Mouse (Mus musculus): ENCODE data around the gene Cfap73. TPM values are rescaled to one million over a fixed set of nuclear protein-coding genes. Genes with fewer than 3 reads are reported as not detected.

Cfap73 gene
- total and polyA plus RNA-seq, 3 experiments: 0.26 TPM; not detected in 2

GRCm38 (mm10) chr5:120652915-120653701 lies 19.1 kb upstream of the Cfap73 start:
- Histone ChIP-seq H3K9ac (ENCODE audit: insufficient read depth, low read depth) (no peak overlapping the region), H3K4me1 (ENCODE audit: control insufficient read depth in 1 of 2, insufficient read depth in 2 of 2) (peaks cover 19 to 50% of the 10 kb centered on the region in 2 experiments), H3K4me2 (ENCODE audit: insufficient read depth, low read depth, poor library complexity, severe bottlenecking) (no peak overlapping the region), H3K27me3 (replicated peaks) (no peaks in the 10 kb centered on the region), H3K79me2 (replicated peaks; ENCODE audit: control insufficient read depth, extremely low read depth, insufficient read depth, poor library complexity, severe bottlenecking) (no peaks in the 10 kb centered on the region), H3K9me3 (replicated peaks; ENCODE audit: low read length) (no peaks in the 10 kb centered on the region), H3K36me3 (replicated peaks in 1 of 2; ENCODE audit: control insufficient read depth in 1 of 2, insufficient read depth in 1 of 2, low read length in 1 of 2) (peaks cover 10 to 53% of the 10 kb centered on the region in 2 experiments), H3K27ac (ENCODE audit: insufficient read depth, low read depth) (no peak overlapping the region), H3K4me3 (replicated peaks in 1 of 3; ENCODE audit: low read depth in 2 of 3, low read length in 2 of 3, poor library complexity in 1 of 3) (no peak overlapping the region)
- in situ Hi-C loops (cut with MboI; ENCODE audit: low pct_ligation_motif_present, low pct_unique_long_range_greater_than_20kb, low sequenced_read_pairs): no loop called here
- TF ChIP-seq EP300 (IDR thresholded peaks at IDR 0.05; ENCODE audit: low read length) (no peak), TCF12 (IDR thresholded peaks at IDR 0.05; ENCODE audit: low read depth, low read length) (no peak)
- DNase-seq (ENCODE audit: extremely low read depth): no peak
- dilution Hi-C loops (cut with MboI; ENCODE audit: extremely low pct_ligation_motif_present, extremely low pct_unique_long_range_greater_than_20kb, low sequenced_read_pairs): no loop called here

- in situ Hi-C loops (cut with MboI; ENCODE audit: low pct_ligation_motif_present, low pct_unique_long_range_greater_than_20kb, low sequenced_read_pairs): no loop called here
These were observed 17.2 kb upstream of the Cfap73 start for GRCm38 (mm10) chr5:120651230-120651629.

DNA sequence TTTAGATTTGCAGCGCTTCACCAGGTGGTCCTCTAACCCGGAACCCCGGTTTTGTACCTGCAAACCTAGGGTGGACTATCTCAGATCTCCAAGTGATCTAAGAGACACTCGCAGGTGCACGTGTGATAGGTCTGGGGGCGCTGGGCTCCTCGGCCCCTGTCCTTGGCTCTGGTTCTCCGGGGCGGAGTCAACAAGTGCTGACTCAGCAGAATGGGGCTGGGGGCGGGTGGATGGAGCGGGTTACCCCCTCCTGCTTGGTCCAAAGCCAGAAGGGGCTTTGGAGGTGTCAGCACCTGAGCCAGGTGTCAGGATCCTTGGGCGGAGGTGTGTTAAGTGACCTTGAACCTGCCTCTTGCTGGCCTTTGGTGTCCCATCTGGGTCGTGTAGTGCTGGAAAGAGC lies 15.9 kb upstream of the Cfap73 start:
- H3K4me1 ChIP-seq (ENCODE audit: control insufficient read depth in 1 of 2, insufficient read depth in 2 of 2): peaks cover 24 to 60% of the 10 kb centered on the region in 2 experiments
- DNase-seq (ENCODE audit: extremely low read depth): no peak
- dilution Hi-C loops (cut with MboI; ENCODE audit: extremely low pct_ligation_motif_present, extremely low pct_unique_long_range_greater_than_20kb, low sequenced_read_pairs) (no loop called here), in situ Hi-C loops (cut with MboI; ENCODE audit: low pct_ligation_motif_present, low pct_unique_long_range_greater_than_20kb, low sequenced_read_pairs) (no loop called here)
- peak overlapping the region; percentile 83 to 93 (median 88) for H3K4me3 ChIP-seq (replicated peaks in 1 of 3; ENCODE audit: low read depth in 2 of 3, low read length in 2 of 3, poor library complexity in 1 of 3)
- no peak overlapping the region for H3K27ac ChIP-seq (ENCODE audit: insufficient read depth, low read depth)
- H3K4me2 ChIP-seq (ENCODE audit: insufficient read depth, low read depth, poor library complexity, severe bottlenecking): peak overlapping the region; percentile 82
- TF ChIP-seq ELF1 (IDR thresholded peaks at IDR 0.05; ENCODE audit: low read depth, low read length): no peak
- no peak for TF ChIP-seq BHLHE40 (IDR thresholded peaks at IDR 0.05; ENCODE audit: low read depth, low read length)
- TF ChIP-seq ZNF384 (IDR thresholded peaks at IDR 0.05; ENCODE audit: low read depth, low read length): no peak
- TF ChIP-seq IRF4 (IDR thresholded peaks at IDR 0.05; ENCODE audit: low read depth, low read length): no peak
- no peak for TF ChIP-seq MXI1 (IDR thresholded peaks at IDR 0.05; ENCODE audit: low read depth, low read length)
- TF ChIP-seq MAFK (IDR thresholded peaks at IDR 0.05; ENCODE audit: insufficient replicate concordance, low read length): peak; percentile 100
- peak; percentile 19; the same call in 1 of the 2 replicates for TF ChIP-seq SIN3A (IDR thresholded peaks at IDR 0.05; ENCODE audit: low read length)
- TF ChIP-seq EP300 (IDR thresholded peaks at IDR 0.05; ENCODE audit: low read length): no peak
- no peak for TF ChIP-seq PAX5 (IDR thresholded peaks at IDR 0.05; ENCODE audit: low read length)
- TF ChIP-seq RAD21 (IDR thresholded peaks at IDR 0.05; ENCODE audit: low read depth, low read length): no peak
- TF ChIP-seq MEF2A (IDR thresholded peaks at IDR 0.05; ENCODE audit: borderline replicate concordance, low read depth, low read length): no peak
- no peak for TF ChIP-seq CTCF (conservative IDR thresholded peaks at IDR 0.05 in 1 of 2, IDR thresholded peaks at IDR 0.05 in 1 of 2; ENCODE audit: low read depth in 2 of 2, low read length in 2 of 2)
- no peak for TF ChIP-seq POLR2AphosphoS2 (IDR thresholded peaks at IDR 0.05; ENCODE audit: low read depth, low read length)
- H3K36me3 ChIP-seq (replicated peaks in 1 of 2; ENCODE audit: control insufficient read depth in 1 of 2, insufficient read depth in 1 of 2, low read length in 1 of 2): peaks cover 3 to 22% of the 10 kb centered on the region in 2 experiments
- no peaks in the 10 kb centered on the region for H3K9me3 ChIP-seq (replicated peaks; ENCODE audit: low read length)
- H3K9ac ChIP-seq (ENCODE audit: insufficient read depth, low read depth): peak overlapping the region; percentile 75
- no peaks in the 10 kb centered on the region for H3K79me2 ChIP-seq (replicated peaks; ENCODE audit: control insufficient read depth, extremely low read depth, insufficient read depth, poor library complexity, severe bottlenecking)
- no peaks in the 10 kb centered on the region for H3K27me3 ChIP-seq (replicated peaks)

More at GRCm38 (mm10) chr5:120651230-120651629, 17.2 kb upstream of the Cfap73 start:
- Histone ChIP-seq H3K4me3 (replicated peaks in 1 of 3; ENCODE audit: low read depth in 2 of 3, low read length in 2 of 3, poor library complexity in 1 of 3) (no peak overlapping the region), H3K36me3 (replicated peaks in 1 of 2; ENCODE audit: control insufficient read depth in 1 of 2, insufficient read depth in 1 of 2, low read length in 1 of 2) (peaks cover 10 to 34% of the 10 kb centered on the region in 2 experiments), H3K27ac (ENCODE audit: insufficient read depth, low read depth) (no peak overlapping the region), H3K27me3 (replicated peaks) (no peaks in the 10 kb centered on the region), H3K79me2 (replicated peaks; ENCODE audit: control insufficient read depth, extremely low read depth, insufficient read depth, poor library complexity, severe bottlenecking) (no peaks in the 10 kb centered on the region), H3K4me1 (ENCODE audit: control insufficient read depth in 1 of 2, insufficient read depth in 2 of 2) (peaks cover 24 to 60% of the 10 kb centered on the region in 2 experiments), H3K4me2 (ENCODE audit: insufficient read depth, low read depth, poor library complexity, severe bottlenecking) (no peak overlapping the region), H3K9me3 (replicated peaks; ENCODE audit: low read length) (no peaks in the 10 kb centered on the region), H3K9ac (ENCODE audit: insufficient read depth, low read depth) (no peak overlapping the region)
- dilution Hi-C loops (cut with MboI; ENCODE audit: extremely low pct_ligation_motif_present, extremely low pct_unique_long_range_greater_than_20kb, low sequenced_read_pairs): no loop called here
- no peak for DNase-seq (ENCODE audit: extremely low read depth)
- TF ChIP-seq ELF1 (IDR thresholded peaks at IDR 0.05; ENCODE audit: low read depth, low read length): no peak
- TF ChIP-seq JUN (IDR thresholded peaks at IDR 0.05; ENCODE audit: insufficient read depth, low read depth, low read length): no peak
- TF ChIP-seq MEF2A (IDR thresholded peaks at IDR 0.05; ENCODE audit: borderline replicate concordance, low read depth, low read length): no peak
- no peak for TF ChIP-seq NRF1 (IDR thresholded peaks at IDR 0.05; ENCODE audit: low read depth, low read length)
- no peak for TF ChIP-seq PAX5 (IDR thresholded peaks at IDR 0.05; ENCODE audit: low read length)
- TF ChIP-seq USF2 (conservative IDR thresholded peaks at IDR 0.05; ENCODE audit: low read depth, low read length): no peak
- no peak for TF ChIP-seq MXI1 (IDR thresholded peaks at IDR 0.05; ENCODE audit: low read depth, low read length)
- no peak for TF ChIP-seq ZC3H11A (IDR thresholded peaks at IDR 0.05; ENCODE audit: low read depth, low read length)
- TF ChIP-seq ZKSCAN1 (IDR thresholded peaks at IDR 0.05; ENCODE audit: borderline replicate concordance, low read depth, low read length): no peak
- TF ChIP-seq KAT2A (IDR thresholded peaks at IDR 0.05; ENCODE audit: insufficient replicate concordance, low read length): no peak
- TF ChIP-seq POLR2AphosphoS2 (IDR thresholded peaks at IDR 0.05; ENCODE audit: low read depth, low read length): no peak
- TF ChIP-seq CTCF (conservative IDR thresholded peaks at IDR 0.05 in 1 of 2, IDR thresholded peaks at IDR 0.05 in 1 of 2; ENCODE audit: low read depth in 2 of 2, low read length in 2 of 2): no peak
- no peak for TF ChIP-seq MAFK (IDR thresholded peaks at IDR 0.05; ENCODE audit: insufficient replicate concordance, low read length)
- TF ChIP-seq RAD21 (IDR thresholded peaks at IDR 0.05; ENCODE audit: low read depth, low read length): no peak
- no peak for TF ChIP-seq SMC3 (IDR thresholded peaks at IDR 0.05; ENCODE audit: low read depth, low read length)
- no peak for TF ChIP-seq E2F4 (IDR thresholded peaks at IDR 0.05; ENCODE audit: insufficient replicate concordance, low read depth, low read length)
- no peak for TF ChIP-seq NELFE (IDR thresholded peaks at IDR 0.05; ENCODE audit: low read depth, low read length)
- TF ChIP-seq HCFC1 (IDR thresholded peaks at IDR 0.05; ENCODE audit: low read depth, low read length): no peak

All from CH12.LX (cell line).